Mouse (Mus musculus) heart, postnatal 4 days (tissue): ENCODE data around the gene Mapk13. TPM values are rescaled to one million over a fixed set of nuclear protein-coding genes. Genes with fewer than 3 reads are reported as not detected.
A peak's percentile ranks its signal among the peaks of the same experiment; 100 is the strongest.
"Not testable (repeated sequence)": the region's sequence is repeated elsewhere in the genome, so short reads cannot be mapped to it uniquely, and the experiment has no call there.

ENCODE experiments used
- DNase-seq: peaks from one replicate; pipeline ENCODE4 v3.0.0; 2021
- total RNA-seq, 2 experiments: library from RNA; stranded (reverse); gene quantifications; 2 replicates each; pipeline ENCODE4 v1.2.3; 2021

The Mapk13 gene
- total RNA-seq: under 1 TPM; 0.47 to 0.50 TPM

- DNase-seq: peak; percentile 13
Measured at GRCm38 (mm10) chr17:28769121-28769874, at the start of gene Mapk13. Gene Mapk13, plus strand, starts transcription at chr17:28769297.

GRCm38 (mm10) chr17:28725783-28726182, 43.3 kb upstream of the Mapk13 start, which contains the start of gene AC170998.1:
Gene AC170998.1, plus strand, starts transcription at chr17:28726083.
- no peak for DNase-seq

GRCm38 (mm10) chr17:28727511-28727910, 41.6 kb upstream of the Mapk13 start:
- not testable (repeated sequence) for DNase-seq

GRCm38 (mm10) chr17:28735317-28736105, 33.6 kb upstream of the Mapk13 start:
- DNase-seq: no peak

GRCm38 (mm10) chr17:28736486-28736885, 32.6 kb upstream of the Mapk13 start:
- no peak for DNase-seq

- DNase-seq: no peak
Measured at GRCm38 (mm10) chr17:28737973-28738372, 31.1 kb upstream of the Mapk13 start.

GRCm38 (mm10) chr17:28739244-28739643, 29.9 kb upstream of the Mapk13 start:
- no peak for DNase-seq

GRCm38 (mm10) chr17:28743145-28743866, 25.8 kb upstream of the Mapk13 start:
- DNase-seq: no peak

- DNase-seq: no peak
Measured at GRCm38 (mm10) chr17:28743916-28744315, 25.2 kb upstream of the Mapk13 start.

GRCm38 (mm10) chr17:28745773-28746172, 23.3 kb upstream of the Mapk13 start:
- no peak for DNase-seq

GRCm38 (mm10) chr17:28748001-28748400, 21.1 kb upstream of the Mapk13 start:
- DNase-seq: no peak

GRCm38 (mm10) chr17:28750580-28750979, 18.5 kb upstream of the Mapk13 start:
- DNase-seq: no peak

GRCm38 (mm10) chr17:28756447-28756846, 12.7 kb upstream of the Mapk13 start:
- DNase-seq: no peak

- no peak for DNase-seq
Measured at GRCm38 (mm10) chr17:28757470-28757869, 11.6 kb upstream of the Mapk13 start.

- no peak for DNase-seq
Measured at GRCm38 (mm10) chr17:28760736-28761312, 8.3 kb upstream of the Mapk13 start.

- DNase-seq: peak; percentile 88
Measured at GRCm38 (mm10) chr17:28761871-28762270, 7.2 kb upstream of the Mapk13 start.

- DNase-seq: no peak
Measured at GRCm38 (mm10) chr17:28766203-28766602, 2.9 kb upstream of the Mapk13 start.

- no peak for DNase-seq
Measured at GRCm38 (mm10) chr17:28766781-28767515, 2.1 kb upstream of the Mapk13 start.

- DNase-seq: peak; percentile 26
Measured at GRCm38 (mm10) chr17:28769875-28770421, 851 bp downstream of the Mapk13 start.

- no peak for DNase-seq
Measured at GRCm38 (mm10) chr17:28771289-28771688, 2.2 kb downstream of the Mapk13 start.

GRCm38 (mm10) chr17:28774303-28774702, 5.2 kb downstream of the Mapk13 start:
- not testable (repeated sequence) for DNase-seq
